Mouse (Mus musculus): ENCODE results near the gene Gtse1. TPM values are rescaled to one million over a fixed set of nuclear protein-coding genes. Genes with fewer than 3 reads are reported as not detected.

Gene Gtse1
- total RNA-seq, 2 experiments from 2014 or later, result 1.2 to 1.3 TPM

- no peak for DNase-seq (ENCODE audit: low spot score in 2 of 2)
Observed at GRCm38 (mm10) chr15:85919892-85920248, 60.3 kb downstream of the Gtse1 start.

- no peak for DNase-seq (ENCODE audit: low spot score in 2 of 2)
Observed at GRCm38 (mm10) chr15:85921855-85922254, 62.3 kb downstream of the Gtse1 start.

Other genes starting within 250 kb of the Gtse1 start
- gene Ppara, start 124.8 kb upstream of the Gtse1 start, total RNA-seq (2021), result 1 to 10 TPM; 3.4 to 3.7 TPM
- 10 to 100 TPM; 24.2 to 24.7 TPM for gene Cdpf1, start 48.0 kb upstream of the Gtse1 start, total RNA-seq (2021)
- under 1 TPM; 0.35 to 0.52 TPM for gene Pkdrej, start 38.0 kb upstream of the Gtse1 start, total RNA-seq (2021)
- 1 to 10 TPM; 4.7 to 7.1 TPM for gene Ttc38, start 27.4 kb upstream of the Gtse1 start, total RNA-seq (2021)
- gene Trmu, start 19.6 kb downstream of the Gtse1 start, total RNA-seq (2021), result 10 to 100 TPM; 36.2 to 41.7 TPM
- 1 to 10 TPM; 5.5 to 5.8 TPM for gene Celsr1, start 174.0 kb downstream of the Gtse1 start, total RNA-seq (2021)
- 10 to 100 TPM; 26.5 to 28.4 TPM for gene Gramd4, start 197.9 kb downstream of the Gtse1 start, total RNA-seq (2021)